Mouse (Mus musculus): ENCODE data around the gene Erc2. TPM values are rescaled to one million over a fixed set of nuclear protein-coding genes. Genes with fewer than 3 reads are reported as not detected.
A peak's percentile ranks its signal among the peaks of the same experiment; 100 is the strongest.

Gene Erc2
- polyA plus RNA-seq, 1 experiment from 2014 or later = 7.3 TPM

DNA sequence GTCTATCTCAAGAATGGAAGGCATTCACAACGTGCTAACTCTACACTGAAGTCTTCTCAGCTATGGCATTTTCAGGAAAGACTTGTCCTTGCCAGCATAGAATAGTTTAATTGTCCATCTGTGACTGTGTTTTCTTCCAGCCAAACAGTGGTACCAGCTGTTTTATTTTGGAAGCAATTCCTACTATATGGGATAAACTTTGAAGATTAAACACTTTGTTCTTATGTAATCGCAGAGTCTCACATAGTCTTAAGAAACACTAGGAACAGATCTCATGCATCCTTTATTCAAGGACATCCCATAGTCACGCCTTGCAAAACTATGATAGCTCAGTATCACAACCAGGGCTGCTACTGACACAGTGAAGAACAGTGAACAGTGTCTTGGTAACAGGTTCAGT, 506.8 kb downstream of the Erc2 start:
- no peaks in the 10 kb centered on the region for H3K9me3 ChIP-seq (ENCODE audit: control insufficient read depth, low read length)
- 87% methylated on average over 3 of the region's 3 CpGs for WGBS
- H3K4me3 ChIP-seq (ENCODE audit: low read length) = no peak overlapping the region
- no peaks in the 10 kb centered on the region for H3K36me3 ChIP-seq (ENCODE audit: control insufficient read depth, insufficient read depth, low read length)
- no peak overlapping the region for H3K9ac ChIP-seq (ENCODE audit: low read depth, low read length)
- no peak overlapping the region for H3K27ac ChIP-seq (ENCODE audit: low read depth, low read length)
- H3K4me1 ChIP-seq (ENCODE audit: control insufficient read depth, insufficient read depth, low read length) = no peaks in the 10 kb centered on the region
- no peak overlapping the region for H3K4me2 ChIP-seq (replicated peaks; ENCODE audit: low read depth, low read length)
- H3K27me3 ChIP-seq (ENCODE audit: control insufficient read depth, insufficient read depth, low read length) = no peaks in the 10 kb centered on the region
- no peak for ATAC-seq (ENCODE audit: low FRiP score, low TSS enrichment)

DNA sequence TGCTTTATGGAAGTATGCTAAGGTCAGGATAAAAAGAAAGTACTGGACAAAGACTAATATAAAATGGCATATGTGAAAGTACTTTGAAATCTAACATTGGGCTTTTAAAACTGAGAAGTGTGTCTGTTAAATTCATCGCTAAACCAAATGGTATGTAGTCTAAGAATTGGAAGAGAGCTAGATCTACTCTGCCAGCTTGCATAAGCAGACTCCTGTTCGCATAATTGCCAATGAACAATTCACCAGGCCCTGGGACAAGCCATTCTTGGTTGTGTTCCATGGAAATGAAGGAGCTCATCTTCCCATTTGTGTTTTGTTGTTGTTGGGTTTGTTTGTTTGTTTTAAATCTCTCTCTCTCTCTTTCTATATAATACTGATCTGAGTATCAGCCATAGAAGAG, 521.8 kb downstream of the Erc2 start:
- H3K27ac ChIP-seq (ENCODE audit: low read depth, low read length) = no peak overlapping the region
- ATAC-seq (ENCODE audit: low FRiP score, low TSS enrichment) = no peak
- H3K27me3 ChIP-seq (ENCODE audit: control insufficient read depth, insufficient read depth, low read length) = no peaks in the 10 kb centered on the region
- no peaks in the 10 kb centered on the region for H3K36me3 ChIP-seq (ENCODE audit: control insufficient read depth, insufficient read depth, low read length)
- 95% methylated on average over 2 of the region's 2 CpGs for WGBS
- H3K4me2 ChIP-seq (replicated peaks; ENCODE audit: low read depth, low read length) = no peak overlapping the region
- H3K4me3 ChIP-seq (ENCODE audit: low read length) = no peak overlapping the region
- no peak overlapping the region for H3K9ac ChIP-seq (ENCODE audit: low read depth, low read length)
- no peaks in the 10 kb centered on the region for H3K4me1 ChIP-seq (ENCODE audit: control insufficient read depth, insufficient read depth, low read length)
- no peaks in the 10 kb centered on the region for H3K9me3 ChIP-seq (ENCODE audit: control insufficient read depth, low read length)

DNA sequence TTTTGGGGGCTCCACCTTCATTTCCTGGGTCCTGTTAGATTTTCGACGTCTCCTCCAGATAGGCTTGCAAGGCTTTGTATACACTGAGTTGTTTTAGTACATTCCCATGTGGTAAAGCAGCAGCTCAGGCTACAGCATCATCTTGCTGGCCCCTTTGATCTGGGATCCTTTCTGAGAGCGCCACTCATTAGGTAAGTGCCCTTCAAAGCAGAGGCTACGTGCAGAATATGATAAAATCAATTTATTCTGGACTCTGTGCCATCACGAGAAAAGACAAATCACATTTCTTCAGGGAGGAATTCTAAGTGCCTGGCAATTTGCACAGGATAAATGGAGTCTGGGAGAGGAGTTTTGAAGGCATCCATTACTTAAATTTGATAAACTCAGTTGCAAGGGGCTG, 525.0 kb downstream of the Erc2 start:
- Histone ChIP-seq H3K9ac (ENCODE audit: low read depth, low read length) (no peak overlapping the region), H3K36me3 (ENCODE audit: control insufficient read depth, insufficient read depth, low read length) (no peaks in the 10 kb centered on the region), H3K27me3 (ENCODE audit: control insufficient read depth, insufficient read depth, low read length) (no peaks in the 10 kb centered on the region), H3K4me3 (ENCODE audit: low read length) (no peak overlapping the region), H3K4me1 (ENCODE audit: control insufficient read depth, insufficient read depth, low read length) (no peaks in the 10 kb centered on the region), H3K27ac (ENCODE audit: low read depth, low read length) (no peak overlapping the region), H3K9me3 (ENCODE audit: control insufficient read depth, low read length) (no peaks in the 10 kb centered on the region), H3K4me2 (replicated peaks; ENCODE audit: low read depth, low read length) (no peak overlapping the region)
- ATAC-seq (ENCODE audit: low FRiP score, low TSS enrichment) = no peak
- 39% methylated on average over 5 of the region's 5 CpGs for WGBS

DNA sequence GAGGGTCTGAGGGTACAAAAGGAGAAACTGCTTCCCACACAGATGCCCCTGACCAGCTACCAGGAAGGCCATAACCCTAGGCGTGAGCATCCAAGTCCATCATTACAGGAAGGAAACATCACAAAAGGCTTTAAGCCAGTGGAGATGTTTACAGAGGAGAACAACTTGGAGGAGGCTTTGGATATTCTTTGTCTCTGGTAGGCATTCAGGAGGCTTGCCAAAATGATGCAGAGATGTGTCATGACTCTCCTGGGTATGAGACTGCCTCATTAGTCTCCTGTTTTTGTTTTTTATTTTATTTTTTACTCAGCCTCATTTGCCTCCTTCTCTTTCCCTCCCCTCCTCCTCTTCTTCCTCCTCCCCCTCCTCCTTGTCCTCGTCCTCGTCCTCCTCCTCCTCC, 528.7 kb downstream of the Erc2 start:
- H3K36me3 ChIP-seq (ENCODE audit: control insufficient read depth, insufficient read depth, low read length) = no peaks in the 10 kb centered on the region
- H3K27ac ChIP-seq (ENCODE audit: low read depth, low read length) = no peak overlapping the region
- 89% methylated on average over 3 of the region's 3 CpGs for WGBS
- H3K4me2 ChIP-seq (replicated peaks; ENCODE audit: low read depth, low read length) = no peak overlapping the region
- H3K9me3 ChIP-seq (ENCODE audit: control insufficient read depth, low read length) = no peaks in the 10 kb centered on the region
- ATAC-seq (ENCODE audit: low FRiP score, low TSS enrichment) = no peak
- H3K4me1 ChIP-seq (ENCODE audit: control insufficient read depth, insufficient read depth, low read length) = no peaks in the 10 kb centered on the region
- H3K27me3 ChIP-seq (ENCODE audit: control insufficient read depth, insufficient read depth, low read length) = no peaks in the 10 kb centered on the region
- no peak overlapping the region for H3K9ac ChIP-seq (ENCODE audit: low read depth, low read length)
- H3K4me3 ChIP-seq (ENCODE audit: low read length) = no peak overlapping the region

DNA sequence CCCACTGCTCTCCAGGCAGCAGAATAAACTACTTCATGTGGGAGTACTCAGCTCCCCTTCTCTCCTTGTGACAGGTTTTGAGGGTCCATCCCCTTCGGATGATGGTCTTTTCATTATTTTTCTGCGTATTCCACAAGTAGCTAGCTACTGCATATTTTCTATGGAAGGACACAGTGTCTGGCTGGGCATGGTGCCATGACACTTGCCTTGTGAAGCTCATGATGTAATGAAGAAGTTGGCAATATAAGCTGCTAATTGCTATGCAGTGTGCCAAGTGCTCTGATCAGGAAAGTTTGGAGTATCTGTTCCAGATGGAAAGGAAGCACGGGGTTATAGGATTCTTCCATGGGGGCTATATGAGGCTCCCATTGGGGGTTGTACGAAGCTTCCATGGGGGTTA, 533.5 kb downstream of the Erc2 start:
- WGBS = 83% methylated on average over 4 of the region's 4 CpGs
- ATAC-seq (ENCODE audit: low FRiP score, low TSS enrichment) = no peak
- no peak overlapping the region for H3K27ac ChIP-seq (ENCODE audit: low read depth, low read length)
- H3K9ac ChIP-seq (ENCODE audit: low read depth, low read length) = no peak overlapping the region
- no peaks in the 10 kb centered on the region for H3K36me3 ChIP-seq (ENCODE audit: control insufficient read depth, insufficient read depth, low read length)
- no peak overlapping the region for H3K4me3 ChIP-seq (ENCODE audit: low read length)
- no peaks in the 10 kb centered on the region for H3K27me3 ChIP-seq (ENCODE audit: control insufficient read depth, insufficient read depth, low read length)
- H3K9me3 ChIP-seq (ENCODE audit: control insufficient read depth, low read length) = no peaks in the 10 kb centered on the region
- no peak overlapping the region for H3K4me2 ChIP-seq (replicated peaks; ENCODE audit: low read depth, low read length)
- no peaks in the 10 kb centered on the region for H3K4me1 ChIP-seq (ENCODE audit: control insufficient read depth, insufficient read depth, low read length)

DNA sequence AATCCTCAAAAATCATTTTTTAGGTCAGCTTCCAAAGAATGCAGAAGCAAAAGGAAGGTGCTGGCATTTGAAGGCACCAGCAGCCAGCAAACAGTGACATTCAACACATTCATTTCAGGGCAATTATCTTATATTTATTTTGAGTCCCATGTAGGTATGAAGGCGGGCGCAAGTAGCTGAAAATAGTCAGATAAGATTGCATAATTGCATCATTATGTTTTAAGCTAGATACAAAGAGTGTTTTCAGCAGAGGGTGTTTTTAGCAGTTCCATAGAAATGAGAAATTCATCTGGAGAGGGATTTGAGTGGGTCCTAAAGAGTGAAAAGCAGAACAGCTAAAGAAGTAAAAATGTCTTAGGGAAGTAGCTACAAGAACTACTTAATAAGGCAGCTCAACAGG, 538.6 kb downstream of the Erc2 start:
- 95% methylated on average over 2 of the region's 2 CpGs for WGBS
- H3K27me3 ChIP-seq (ENCODE audit: control insufficient read depth, insufficient read depth, low read length) = no peaks in the 10 kb centered on the region
- H3K27ac ChIP-seq (ENCODE audit: low read depth, low read length) = no peak overlapping the region
- H3K4me1 ChIP-seq (ENCODE audit: control insufficient read depth, insufficient read depth, low read length) = no peaks in the 10 kb centered on the region
- no peak overlapping the region for H3K9ac ChIP-seq (ENCODE audit: low read depth, low read length)
- ATAC-seq (ENCODE audit: low FRiP score, low TSS enrichment) = no peak
- H3K4me2 ChIP-seq (replicated peaks; ENCODE audit: low read depth, low read length) = no peak overlapping the region
- H3K4me3 ChIP-seq (ENCODE audit: low read length) = no peak overlapping the region
- H3K9me3 ChIP-seq (ENCODE audit: control insufficient read depth, low read length) = no peaks in the 10 kb centered on the region
- H3K36me3 ChIP-seq (ENCODE audit: control insufficient read depth, insufficient read depth, low read length) = no peaks in the 10 kb centered on the region

DNA sequence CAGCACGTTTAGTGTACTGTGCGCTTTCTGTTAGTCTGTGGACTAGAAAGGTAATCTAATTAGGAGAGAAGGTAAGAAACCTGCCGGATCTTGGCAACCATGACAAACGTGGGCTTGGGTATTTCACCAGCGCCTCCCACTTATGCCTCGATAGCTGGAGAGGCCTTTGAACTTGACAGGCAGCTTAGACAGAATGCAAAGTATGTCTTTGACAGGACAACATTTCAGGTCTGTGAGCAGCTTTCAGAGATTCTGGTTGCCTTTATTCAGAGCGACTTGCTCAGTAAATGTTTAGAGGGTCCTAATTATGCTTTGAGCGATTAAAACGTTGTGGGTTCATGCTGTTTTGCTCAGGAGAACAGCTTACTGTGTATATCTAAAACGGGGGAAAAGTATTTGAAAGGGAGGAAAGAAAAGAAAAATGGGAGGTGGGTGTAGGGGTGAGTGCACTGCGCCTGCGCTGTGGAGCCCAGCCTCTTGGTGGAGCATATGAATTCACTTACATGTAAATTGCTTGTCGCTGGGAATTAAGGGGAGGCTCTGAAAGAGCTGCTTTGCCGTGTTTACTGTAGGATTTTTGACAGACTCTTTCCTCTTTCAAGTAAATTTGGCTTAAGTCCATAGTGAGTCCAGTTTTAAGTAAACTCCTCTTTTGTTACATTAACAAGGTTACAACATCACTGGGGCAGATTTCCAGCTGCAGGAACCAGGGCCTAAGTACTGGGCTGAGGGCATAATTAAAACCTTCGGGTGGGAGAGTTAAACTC, 542.6 kb downstream of the Erc2 start:
- H3K4me2 ChIP-seq (replicated peaks; ENCODE audit: low read depth, low read length) = no peak overlapping the region
- 31% methylated on average over 15 of the region's 15 CpGs for WGBS
- H3K27ac ChIP-seq (ENCODE audit: low read depth, low read length) = peak overlapping the region; percentile 74
- H3K4me3 ChIP-seq (ENCODE audit: low read length) = no peak overlapping the region
- no peak for ATAC-seq (ENCODE audit: low FRiP score, low TSS enrichment)
- H3K27me3 ChIP-seq (ENCODE audit: control insufficient read depth, insufficient read depth, low read length) = no peaks in the 10 kb centered on the region
- no peaks in the 10 kb centered on the region for H3K4me1 ChIP-seq (ENCODE audit: control insufficient read depth, insufficient read depth, low read length)
- no peaks in the 10 kb centered on the region for H3K36me3 ChIP-seq (ENCODE audit: control insufficient read depth, insufficient read depth, low read length)
- no peaks in the 10 kb centered on the region for H3K9me3 ChIP-seq (ENCODE audit: control insufficient read depth, low read length)
- no peak overlapping the region for H3K9ac ChIP-seq (ENCODE audit: low read depth, low read length)

DNA sequence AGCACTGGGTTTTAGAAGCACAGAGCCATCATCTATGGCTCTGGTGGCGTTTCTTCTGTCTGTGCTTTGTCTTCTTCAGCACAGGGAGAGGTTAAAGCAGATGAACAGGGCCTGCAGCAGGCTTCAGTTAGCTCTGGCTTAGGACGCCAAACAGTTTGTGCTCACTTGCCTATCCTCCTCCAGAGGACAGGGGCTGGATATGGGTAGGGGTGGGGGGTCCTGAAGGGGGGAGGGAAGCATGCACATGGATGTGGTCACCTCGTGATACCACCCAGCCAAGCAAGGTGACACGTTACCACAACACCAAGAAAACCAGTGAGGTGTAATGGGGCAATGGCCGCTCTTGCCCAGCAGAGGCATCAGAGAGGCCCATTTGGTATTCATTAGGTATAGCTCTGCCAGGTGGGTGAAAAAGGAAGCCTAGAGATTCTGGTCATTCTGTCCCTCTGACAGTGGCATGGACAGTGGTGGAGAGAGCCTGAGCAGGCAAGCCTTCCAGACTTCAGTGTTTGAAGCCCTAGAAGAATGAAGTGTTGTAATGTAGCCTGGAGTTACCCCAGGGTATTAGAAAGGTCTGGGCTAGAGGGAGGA, 543.5 kb downstream of the Erc2 start:
- WGBS = 64% methylated on average over 5 of the region's 5 CpGs
- Histone ChIP-seq H3K27ac (ENCODE audit: low read depth, low read length) (peak overlapping the region; percentile 65; the same call in 1 of the 2 replicates), H3K36me3 (ENCODE audit: control insufficient read depth, insufficient read depth, low read length) (no peaks in the 10 kb centered on the region), H3K4me1 (ENCODE audit: control insufficient read depth, insufficient read depth, low read length) (no peaks in the 10 kb centered on the region), H3K4me2 (replicated peaks; ENCODE audit: low read depth, low read length) (no peak overlapping the region), H3K27me3 (ENCODE audit: control insufficient read depth, insufficient read depth, low read length) (no peaks in the 10 kb centered on the region), H3K9me3 (ENCODE audit: control insufficient read depth, low read length) (no peaks in the 10 kb centered on the region), H3K4me3 (ENCODE audit: low read length) (no peak overlapping the region), H3K9ac (ENCODE audit: low read depth, low read length) (no peak overlapping the region)
- no peak for ATAC-seq (ENCODE audit: low FRiP score, low TSS enrichment)

DNA sequence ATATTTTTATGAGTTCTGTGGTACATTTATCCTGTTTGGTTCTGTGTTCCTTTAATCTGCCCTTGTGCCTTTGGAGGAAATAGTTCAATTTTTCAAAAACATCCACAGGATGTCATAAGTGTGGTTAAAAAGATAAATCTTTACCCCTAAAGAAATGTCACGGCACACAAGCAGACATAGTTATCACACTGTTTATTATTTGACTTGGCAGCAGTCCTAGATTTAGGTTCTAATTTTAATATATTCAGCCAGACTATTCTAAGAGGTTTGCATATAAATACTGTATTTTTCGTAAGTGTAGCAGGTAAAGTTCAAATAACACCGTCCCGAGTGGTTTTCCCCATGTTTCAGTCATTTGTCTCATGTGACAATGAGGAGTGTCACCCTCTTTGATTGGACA, 548.5 kb downstream of the Erc2 start:
- H3K4me1 ChIP-seq (ENCODE audit: control insufficient read depth, insufficient read depth, low read length) = 0 out of 2 replicates have a peak, but pooled peaks cover 3% of the 10 kb centered on the region
- H3K9ac ChIP-seq (ENCODE audit: low read depth, low read length) = no peak overlapping the region
- H3K4me3 ChIP-seq (ENCODE audit: low read length) = no peak overlapping the region
- H3K27me3 ChIP-seq (ENCODE audit: control insufficient read depth, insufficient read depth, low read length) = no peaks in the 10 kb centered on the region
- H3K4me2 ChIP-seq (replicated peaks; ENCODE audit: low read depth, low read length) = no peak overlapping the region
- H3K27ac ChIP-seq (ENCODE audit: low read depth, low read length) = no peak overlapping the region
- H3K9me3 ChIP-seq (ENCODE audit: control insufficient read depth, low read length) = no peaks in the 10 kb centered on the region
- no peaks in the 10 kb centered on the region for H3K36me3 ChIP-seq (ENCODE audit: control insufficient read depth, insufficient read depth, low read length)
- WGBS = 62% methylated on average over 4 of the region's 4 CpGs
- no peak for ATAC-seq (ENCODE audit: low FRiP score, low TSS enrichment)
